Mouse (Mus musculus): ENCODE measurements around the gene Cstf2t. TPM values are rescaled to one million over a fixed set of nuclear protein-coding genes. Genes with fewer than 3 reads are reported as not detected.

The Cstf2t gene
- 23.6 and 26.1 TPM in 2 replicates for total RNA-seq (2021)
- long read RNA-seq, full-length matches to known transcripts, result 85 of 86 reads
- long read RNA-seq, partial matches to known transcripts, result 0 of 86 reads
- long read RNA-seq, other reads (novel, unspliced or antisense), result 1 of 86 reads

DNA sequence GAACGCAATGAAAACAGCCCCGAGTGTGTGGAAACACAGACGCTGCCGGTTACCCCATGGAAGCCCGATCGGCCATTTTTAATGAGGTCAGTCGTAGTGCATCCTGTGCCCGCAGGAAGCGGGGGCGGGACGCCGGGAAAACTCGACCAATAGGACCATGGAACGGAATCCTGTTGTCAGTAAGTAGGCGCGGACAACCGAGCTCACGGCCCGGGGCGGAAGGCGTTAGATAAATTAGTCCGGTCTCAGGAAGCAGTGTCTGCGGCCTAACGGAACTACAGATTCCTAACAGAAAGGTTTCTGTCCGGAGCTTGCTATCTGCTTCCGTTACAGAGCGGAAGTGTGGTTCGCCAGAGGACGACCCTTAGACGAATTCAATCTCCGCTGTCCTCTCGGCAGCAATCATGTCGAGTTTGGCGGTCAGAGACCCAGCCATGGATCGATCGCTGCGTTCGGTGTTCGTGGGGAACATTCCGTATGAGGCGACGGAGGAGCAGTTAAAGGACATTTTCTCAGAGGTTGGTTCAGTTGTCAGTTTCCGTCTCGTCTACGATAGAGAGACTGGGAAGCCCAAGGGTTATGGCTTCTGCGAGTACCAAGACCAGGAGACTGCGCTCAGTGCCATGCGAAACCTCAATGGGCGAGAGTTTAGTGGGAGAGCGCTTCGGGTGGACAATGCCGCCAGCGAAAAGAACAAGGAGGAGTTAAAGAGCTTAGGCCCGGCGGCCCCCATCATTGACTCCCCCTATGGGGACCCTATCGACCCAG, at the start of gene Cstf2t:
TSS of gene Cstf2t (plus strand) at position 176 of the 768 bp plus-strand sequence.
- DNase-seq, result peak; percentile 98

DNA sequence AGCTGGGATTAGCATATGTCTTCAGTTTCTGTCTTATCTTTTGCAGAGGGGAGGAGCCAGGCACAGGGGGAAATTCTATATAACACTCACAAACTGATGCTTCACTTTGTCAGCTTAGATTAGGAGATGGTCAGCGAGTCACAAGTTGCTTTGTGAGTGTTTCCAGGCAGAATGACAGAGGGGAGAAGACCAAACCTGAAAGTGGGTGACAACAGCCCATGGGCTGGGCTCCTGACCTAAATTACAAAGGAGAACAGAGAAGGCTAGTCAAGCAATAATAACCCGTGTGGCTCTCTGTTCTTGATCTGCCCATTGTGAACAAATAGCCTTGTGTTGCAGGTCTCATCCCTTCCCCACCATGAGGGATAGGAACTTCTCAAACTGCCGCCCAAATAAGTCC, 43.7 kb upstream of the Cstf2t start:
- DNase-seq, result no peak

DNA sequence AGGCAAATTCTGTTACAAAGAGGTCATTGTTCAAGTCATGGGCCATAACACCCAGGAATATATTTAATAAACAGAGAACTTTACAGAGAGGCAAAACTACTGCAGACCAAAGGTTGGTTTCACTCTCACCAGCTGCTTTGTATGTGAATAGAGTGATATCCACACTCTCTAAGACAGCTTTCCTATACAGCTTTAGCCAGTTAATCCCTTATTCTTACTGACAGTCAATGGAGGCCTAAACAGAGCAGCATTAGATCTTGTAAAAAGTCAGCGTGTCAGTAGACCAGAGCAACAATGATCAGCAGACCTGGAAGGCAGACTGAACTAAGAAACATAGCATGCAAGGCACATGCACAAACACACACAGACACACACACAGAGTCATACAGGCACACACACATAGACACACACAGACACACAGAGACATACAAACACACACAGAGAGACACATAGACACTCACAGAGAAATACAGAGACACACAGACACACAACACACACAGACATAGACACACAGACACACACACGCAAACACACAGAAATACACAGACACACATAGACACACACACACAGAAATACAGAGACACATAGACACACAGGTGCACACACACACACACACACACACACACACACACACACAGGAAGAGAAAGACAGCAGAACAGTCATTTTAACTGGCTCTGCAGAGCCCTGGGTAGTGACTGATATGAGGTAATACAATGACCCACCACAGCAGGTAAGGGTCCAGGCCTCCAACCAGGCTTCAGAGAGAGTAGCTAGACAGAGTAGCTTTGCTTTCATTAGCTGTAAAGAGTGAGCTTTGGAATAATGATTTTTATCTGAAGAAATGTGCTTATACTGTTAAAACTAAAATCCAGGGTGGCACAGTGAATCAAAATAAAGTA, 41.4 kb upstream of the Cstf2t start:
- DNase-seq, result no peak

DNA sequence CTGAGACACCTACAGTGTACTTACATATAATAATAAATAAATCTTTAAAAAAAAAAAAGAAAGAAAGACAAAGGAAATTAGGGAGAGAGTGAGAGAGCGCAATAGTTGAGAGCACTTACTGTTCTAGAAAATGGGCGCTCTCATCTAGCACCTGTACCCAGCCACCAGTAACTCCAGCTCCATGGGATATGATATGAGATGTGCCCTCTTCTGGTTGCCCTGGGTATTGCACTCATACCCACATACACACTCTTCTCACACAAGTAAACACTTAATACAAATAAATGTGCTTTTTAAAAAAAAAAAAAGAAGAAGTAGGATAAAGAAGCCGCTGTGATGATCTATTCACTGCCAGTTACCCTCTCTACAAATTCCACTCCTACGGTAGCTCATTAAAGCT, 36.0 kb upstream of the Cstf2t start:
- no peak for DNase-seq

DNA sequence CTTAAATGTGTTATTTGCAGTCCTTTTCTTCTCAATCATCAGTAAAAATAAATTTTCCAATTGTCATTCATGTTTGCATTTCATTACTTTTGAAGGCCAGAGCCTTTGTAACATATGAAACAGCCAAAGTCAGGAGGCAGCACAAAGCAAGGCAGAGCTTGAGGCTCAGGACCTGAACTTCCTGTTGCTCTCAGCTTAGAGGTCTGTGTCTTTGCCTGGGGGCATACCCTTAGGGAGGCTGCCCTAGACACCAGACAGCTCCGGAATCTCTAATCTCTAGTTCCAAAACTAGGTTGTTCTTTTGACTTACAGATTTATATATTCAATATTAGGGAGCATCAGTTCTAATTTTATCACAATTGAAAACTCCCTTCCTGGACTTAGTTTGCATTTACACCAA, 17.9 kb upstream of the Cstf2t start:
- DNase-seq, result no peak

DNA sequence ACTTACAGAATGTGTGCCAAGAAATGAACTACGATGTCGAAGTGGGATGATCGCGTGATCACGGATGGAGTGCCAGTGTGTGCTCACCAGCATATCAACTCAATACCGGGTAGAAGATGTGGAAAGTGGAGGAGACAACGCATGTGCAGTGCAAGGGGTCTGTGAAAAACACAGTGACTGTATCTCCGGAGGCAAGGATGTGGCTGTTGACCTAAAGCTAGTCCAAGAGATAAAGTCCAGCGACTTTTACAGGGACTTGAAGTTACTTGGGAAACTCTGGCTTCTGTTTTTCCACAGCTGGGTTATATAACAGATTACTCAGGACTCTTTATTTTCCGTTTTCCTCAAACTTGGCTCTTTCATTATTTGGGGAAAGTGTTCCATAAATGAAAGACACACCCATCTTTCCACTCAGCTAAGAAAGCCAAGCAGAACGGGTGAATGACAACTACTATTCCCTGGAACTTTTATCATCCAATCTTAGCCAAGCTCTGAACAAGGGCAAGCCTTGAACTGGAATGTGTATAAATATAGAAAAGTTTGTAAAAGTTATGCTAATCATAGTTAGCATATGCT, 17.3 kb upstream of the Cstf2t start:
- DNase-seq, result no peak

DNA sequence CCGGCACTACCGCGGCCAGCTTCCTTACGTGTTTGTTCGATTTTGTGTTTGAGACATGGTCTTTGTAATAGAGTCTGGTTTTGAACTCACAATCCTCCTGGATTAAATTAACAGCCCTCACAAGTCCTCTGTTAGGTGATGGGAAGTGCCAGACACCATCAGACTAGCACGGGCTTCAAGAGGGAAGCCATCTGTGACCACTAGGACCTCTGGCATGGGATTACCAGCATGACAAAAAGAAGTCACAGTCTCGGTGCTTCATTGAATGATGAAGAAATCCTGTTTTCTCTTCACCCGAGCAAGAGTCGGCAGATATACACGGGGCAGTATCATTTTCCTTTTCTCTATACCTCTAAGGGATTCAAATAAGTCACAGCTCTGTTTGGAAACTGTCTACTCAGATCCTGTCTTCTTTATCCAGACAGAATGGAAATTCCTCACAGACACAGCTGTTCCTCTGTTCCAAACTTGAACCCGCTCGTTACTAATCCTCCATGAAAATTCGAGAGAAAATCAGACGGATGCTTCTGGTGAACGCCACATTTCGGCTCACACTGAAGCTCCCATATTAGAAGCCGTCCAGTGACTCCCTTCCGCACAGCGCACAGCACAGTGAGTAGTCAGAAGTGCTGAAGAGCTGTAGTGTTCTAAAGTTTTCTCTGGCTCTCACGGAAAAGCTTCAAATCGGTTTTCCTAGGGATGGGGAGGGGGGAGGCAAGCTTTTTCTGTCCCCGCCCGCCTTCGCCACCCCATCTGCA, 8.5 kb upstream of the Cstf2t start:
- no peak for DNase-seq

DNA sequence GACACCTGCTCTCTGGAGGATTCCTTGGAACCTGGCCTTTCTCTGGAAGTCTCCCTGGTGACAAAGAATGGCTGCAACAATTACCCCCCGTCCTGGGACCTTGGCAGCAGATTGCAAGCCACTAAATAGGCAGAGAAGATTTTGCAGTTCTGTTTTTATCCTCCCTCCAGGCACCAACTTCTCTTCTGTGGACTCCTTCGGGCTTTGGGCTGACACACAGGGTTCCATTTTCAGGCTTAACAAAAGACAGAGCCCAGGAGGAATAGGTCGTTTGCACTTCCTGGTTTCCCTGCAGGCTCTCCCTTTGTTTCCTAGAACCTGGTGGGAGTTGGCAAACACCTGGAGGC, 7.9 kb upstream of the Cstf2t start:
- no peak for DNase-seq

DNA sequence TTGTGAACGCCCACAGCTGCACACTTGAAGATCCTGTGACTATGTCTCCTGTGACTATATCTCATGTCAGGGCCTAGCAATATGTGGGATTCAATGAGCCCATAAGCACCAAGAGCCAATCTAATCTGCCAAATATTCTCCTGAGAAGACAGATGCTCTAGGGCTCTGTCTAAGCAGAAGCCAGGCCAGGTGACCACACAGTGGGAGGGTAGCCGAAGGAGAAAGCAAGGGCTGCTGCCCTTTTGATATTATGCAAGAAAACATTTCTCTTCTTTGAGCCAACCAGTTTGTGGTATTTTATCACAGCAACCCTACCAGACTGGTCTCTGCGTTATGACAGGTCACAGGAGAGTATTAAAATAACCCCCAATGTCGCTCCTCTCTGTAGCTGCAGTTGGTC, 6.5 kb upstream of the Cstf2t start:
- no peak for DNase-seq

DNA sequence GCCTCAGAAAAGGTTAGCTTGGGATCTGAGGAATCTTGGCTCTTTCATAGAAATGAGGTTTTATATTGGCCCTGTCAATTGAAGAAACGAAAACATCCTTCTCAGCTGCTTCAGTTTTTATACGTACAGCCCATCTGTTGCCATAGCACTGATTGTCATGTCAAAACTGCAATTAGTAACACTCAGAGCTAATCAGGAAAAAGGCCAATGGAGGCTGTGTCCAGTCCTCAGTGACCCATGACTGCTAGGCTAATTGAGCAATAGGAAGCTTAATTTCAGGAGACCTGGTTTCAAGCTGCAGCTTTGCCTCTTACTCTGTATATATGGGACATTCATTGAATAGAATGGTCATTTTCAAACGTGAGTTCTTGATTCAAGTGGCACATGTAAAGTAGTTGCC, 4.4 kb upstream of the Cstf2t start:
- no peak for DNase-seq

DNA sequence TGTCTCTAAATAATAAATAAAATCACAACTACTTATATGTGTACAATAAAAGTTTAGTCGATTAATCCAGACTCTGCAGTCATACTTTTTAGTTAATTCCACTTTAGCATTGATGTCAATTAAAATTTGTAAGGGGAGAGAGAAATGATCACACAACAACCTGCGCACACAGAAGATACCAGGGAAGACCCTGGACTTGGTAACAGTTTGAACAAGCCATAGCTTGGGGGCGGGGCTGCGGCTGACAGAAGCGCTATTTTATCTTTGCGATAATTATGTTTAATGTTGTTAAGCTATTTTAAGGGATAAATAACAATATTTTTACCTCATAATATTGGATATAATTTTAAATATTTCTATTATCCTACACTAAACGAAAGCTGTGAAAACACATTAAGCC, 411 bp upstream of the Cstf2t start:
- DNase-seq, result no peak

DNA sequence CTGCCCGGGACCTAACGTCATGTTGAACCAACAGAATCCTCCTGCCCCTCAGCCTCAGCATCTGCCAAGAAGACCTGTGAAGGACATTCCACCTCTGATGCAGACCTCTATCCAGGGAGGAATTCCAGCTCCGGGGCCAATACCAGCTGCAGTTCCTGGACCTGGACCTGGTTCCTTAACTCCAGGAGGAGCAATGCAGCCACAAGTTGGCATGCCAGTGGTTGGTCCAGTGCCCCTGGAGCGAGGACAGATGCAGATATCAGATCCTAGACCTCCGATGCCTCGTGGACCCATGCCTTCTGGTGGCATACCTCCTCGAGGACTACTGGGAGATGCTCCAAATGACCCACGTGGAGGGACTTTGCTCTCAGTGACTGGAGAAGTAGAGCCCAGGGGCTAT, 1.1 kb downstream of the Cstf2t start:
- no peak for DNase-seq

DNA sequence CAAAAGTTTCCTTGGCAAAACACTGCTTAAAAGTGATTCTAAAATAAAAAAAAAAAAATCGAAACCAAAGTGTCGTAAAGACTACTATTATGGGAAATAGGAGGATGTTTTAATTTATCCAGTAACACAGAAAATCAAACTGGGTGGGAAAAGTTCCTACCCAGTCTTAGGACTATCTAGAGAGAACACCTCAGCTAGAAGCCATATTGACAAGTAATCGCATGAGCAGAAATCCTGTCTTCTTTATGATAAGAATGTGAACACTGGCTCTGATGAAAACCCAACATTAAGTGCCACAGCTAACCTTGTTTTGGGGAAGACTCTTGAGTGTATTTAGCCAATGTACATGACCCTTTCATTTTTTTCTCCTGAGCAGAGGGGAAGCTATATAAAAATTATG, 15.2 kb downstream of the Cstf2t start:
- DNase-seq, result no peak

DNA sequence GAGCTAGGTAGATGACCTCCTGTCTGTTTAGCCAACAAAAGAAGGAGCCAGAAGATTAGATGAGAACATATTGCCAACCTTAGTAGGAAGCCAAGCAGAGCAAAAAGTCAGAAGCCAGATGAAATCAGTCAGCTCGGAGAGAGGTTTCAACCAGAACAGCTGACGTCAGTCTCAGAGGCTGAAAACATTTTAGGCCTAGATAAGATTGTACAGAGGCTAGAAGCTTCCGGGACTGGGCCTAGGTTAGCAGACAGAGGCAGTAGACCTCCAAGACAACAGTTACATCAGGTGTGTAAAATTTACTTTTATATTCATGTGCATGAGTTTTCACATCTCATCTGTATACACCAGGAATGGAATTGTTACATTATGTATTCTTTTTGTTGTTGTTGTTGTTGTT, 16.7 kb downstream of the Cstf2t start:
- no peak for DNase-seq

DNA sequence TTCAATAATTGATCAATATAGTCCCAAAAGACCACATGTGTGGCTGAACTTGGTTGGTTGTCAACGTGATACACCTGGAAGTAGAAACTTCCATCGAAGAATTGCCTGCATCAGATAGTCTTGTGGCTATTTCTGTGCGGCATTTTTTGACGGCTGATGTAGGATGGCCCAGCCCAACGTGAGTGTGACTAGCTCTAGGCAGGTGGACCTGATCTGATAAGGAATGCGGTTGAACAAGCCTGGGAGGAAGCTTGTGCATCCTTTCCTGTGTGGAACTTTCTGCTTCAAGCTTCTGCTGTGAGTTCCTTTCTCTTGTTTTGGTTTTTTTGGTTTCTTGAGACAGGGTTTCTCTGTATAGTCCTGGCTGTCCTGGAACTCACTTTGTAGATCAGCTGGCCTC, 22.1 kb downstream of the Cstf2t start:
- DNase-seq, result no peak

DNA sequence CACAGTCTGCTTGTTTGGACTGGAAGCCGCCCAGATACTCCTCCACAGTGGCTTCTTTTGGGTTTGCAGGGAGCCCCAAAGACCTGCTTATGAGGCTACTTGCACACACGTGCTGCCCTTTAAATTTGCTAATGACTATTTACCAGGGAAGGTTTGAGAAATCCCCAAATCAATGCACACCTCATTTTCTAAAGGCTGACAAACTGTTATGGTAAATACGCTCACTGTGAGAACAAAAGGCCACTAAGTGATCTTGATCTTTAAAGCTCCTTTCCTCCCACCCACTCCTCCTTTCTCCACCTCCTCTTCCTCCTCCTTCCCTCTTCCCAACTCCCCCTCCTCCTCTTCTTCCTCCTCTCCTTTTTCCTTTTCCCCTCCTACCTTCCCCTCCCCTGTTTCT, 23.4 kb downstream of the Cstf2t start:
- DNase-seq, result no peak

DNA sequence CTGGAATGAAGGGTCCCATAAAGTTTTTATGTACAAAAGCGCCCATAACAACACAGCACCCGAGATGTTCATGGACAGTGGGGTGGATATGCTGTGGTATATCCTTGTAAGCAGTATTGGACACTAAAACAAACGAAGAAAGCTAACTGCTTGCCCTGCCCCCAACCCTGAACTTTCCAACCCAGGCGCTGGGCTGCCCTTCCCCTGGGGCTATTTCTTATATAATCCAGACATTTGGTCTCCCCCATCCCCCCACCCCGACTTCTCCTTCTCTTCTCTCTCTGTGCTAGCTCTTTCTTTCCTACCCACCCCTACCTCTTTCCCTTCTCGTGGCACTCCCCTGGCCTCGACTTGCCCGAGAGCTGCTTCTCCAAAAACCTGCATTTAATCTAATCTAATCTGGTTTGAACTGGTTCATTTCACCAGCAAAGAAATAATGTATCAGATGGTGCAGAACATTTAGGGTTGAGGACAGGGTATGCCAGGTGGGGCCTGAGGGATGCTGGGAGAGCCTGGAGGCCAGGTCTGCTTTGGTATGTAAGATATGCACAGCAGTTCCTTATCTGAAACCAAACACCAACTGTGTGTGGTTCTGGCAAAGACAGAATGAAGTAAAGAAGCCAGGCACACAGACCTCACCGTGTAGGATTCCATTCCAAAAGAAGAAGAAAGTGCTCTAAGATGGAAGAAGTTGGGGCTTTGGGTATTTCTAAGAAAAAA, 24.4 kb downstream of the Cstf2t start:
- DNase-seq, result no peak

DNA sequence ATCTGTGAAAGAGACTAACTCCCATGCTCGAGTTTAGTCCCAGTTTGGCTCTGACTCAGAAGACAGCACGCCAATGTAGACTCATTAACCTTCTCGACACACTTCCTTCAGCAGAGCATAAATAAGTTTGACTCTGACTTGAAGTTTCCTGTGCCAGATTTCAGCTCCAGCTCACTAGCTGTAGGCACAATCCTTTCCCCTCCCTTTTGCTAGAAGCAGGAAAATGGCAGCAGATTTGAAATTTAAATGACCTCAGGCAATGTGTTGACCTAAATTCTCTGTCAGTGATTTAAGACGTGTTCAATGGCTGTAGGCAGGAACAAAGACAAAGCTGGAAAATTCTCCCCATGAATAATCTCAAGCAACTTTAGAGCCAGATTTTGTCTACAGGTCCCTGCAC, 32.1 kb downstream of the Cstf2t start:
- no peak for DNase-seq

DNA sequence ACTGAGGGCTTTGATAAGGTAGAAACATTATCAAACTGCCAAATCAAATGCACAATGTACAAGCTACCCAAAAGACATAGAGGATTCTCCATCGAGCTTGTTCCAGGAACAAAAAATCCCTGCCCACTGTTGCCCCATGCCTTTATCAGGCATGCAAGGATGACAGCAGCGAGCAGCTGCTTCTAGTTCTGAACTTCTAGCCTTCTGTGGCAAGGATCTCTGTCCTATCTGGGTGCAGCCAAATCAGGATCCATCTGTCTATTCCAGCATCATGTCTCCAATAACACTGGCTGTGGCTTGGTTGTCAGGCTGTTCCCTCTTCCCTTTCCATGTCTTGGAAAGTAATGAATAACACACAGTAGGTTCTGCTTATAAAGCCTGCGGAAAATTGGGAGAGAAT, 42.0 kb downstream of the Cstf2t start:
- no peak for DNase-seq

DNA sequence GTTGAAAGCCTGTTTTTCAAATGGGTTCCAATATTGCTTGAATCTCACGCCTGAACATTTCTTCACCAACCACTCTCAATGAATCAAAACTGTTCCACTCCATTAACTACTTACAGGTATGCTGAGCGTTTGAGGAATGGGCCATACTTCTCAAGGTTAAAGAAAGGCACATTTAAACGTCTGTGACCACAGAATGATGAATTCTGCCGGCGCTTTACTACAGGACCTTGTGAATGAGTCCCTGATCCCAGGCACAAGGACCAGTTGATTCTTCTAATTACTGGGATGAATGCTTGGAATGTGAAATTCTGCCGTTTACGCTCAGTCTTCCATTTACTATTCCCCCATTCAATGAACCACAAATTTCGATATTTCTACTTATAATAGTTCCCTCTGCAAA, 50.0 kb downstream of the Cstf2t start:
- DNase-seq, result no peak

DNA sequence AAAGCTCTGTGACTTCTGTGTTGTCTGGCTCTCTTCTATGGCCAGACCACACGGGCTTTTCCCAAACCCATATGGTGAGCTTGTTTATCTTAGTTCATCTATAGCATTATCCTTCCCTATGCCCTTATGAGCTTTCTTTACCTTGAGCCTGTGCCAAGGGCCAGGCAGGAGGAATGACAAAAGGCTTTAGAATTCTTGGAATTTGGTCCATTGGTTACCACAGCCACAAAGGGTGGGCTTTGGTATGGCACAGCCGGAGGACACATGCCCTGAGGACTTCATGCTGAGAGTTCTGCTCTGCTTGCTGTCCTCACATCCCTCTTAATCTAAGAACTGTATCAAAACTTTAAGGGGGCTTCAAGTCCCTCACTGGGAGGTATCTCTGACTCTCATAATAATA, 53.7 kb downstream of the Cstf2t start:
- DNase-seq, result no peak

Measured in adrenal gland, postnatal 25 days (tissue).